Mouse (Mus musculus) myocyte (in vitro differentiated cells): ENCODE data around the gene Abhd18.

Experiments
- E2F4 ChIP-seq: IDR thresholded peaks from one replicate; pipeline ENCODE4 v1.6.1; 2011; ENCODE audit warnings: mild to moderate bottlenecking, control low read depth, moderate library complexity; ENCODE audit not compliant: insufficient read depth
- MAX ChIP-seq: IDR thresholded peaks from one replicate; pipeline ENCODE4 v1.6.1; 2011; ENCODE audit warnings: low read depth, mild to moderate bottlenecking, control low read depth
- MYOD1 ChIP-seq, 3 experiments: IDR thresholded peaks; one replicate each; pipeline ENCODE4 v1.6.1; 2011; ENCODE audit warnings: control low read depth in 2 of 3, low read depth in 2 of 3, mild to moderate bottlenecking in 2 of 3, moderate library complexity in 1 of 3; ENCODE audit not compliant: insufficient read length in 2 of 3, control insufficient read depth in 1 of 3
- POLR2A ChIP-seq: IDR thresholded peaks from one replicate; pipeline ENCODE4 v1.6.1; 2011; ENCODE audit warnings: low read depth, mild to moderate bottlenecking, control low read depth, moderate library complexity; ENCODE audit not compliant: insufficient read length
- POLR2AphosphoS2 ChIP-seq: IDR thresholded peaks from one replicate; pipeline ENCODE4 v1.6.1; 2011; ENCODE audit warnings: low read depth, control low read depth; ENCODE audit not compliant: insufficient read length
- REST ChIP-seq: IDR thresholded peaks from one replicate; pipeline ENCODE4 v1.6.1; 2011; ENCODE audit warnings: mild to moderate bottlenecking, control low read depth, moderate library complexity; ENCODE audit not compliant: insufficient read depth, insufficient read length
- TCF12 ChIP-seq: IDR thresholded peaks from one replicate; pipeline ENCODE4 v1.6.1; 2011; ENCODE audit warnings: mild to moderate bottlenecking, control low read depth; ENCODE audit not compliant: poor library complexity, insufficient read depth, severe bottlenecking

DNA sequence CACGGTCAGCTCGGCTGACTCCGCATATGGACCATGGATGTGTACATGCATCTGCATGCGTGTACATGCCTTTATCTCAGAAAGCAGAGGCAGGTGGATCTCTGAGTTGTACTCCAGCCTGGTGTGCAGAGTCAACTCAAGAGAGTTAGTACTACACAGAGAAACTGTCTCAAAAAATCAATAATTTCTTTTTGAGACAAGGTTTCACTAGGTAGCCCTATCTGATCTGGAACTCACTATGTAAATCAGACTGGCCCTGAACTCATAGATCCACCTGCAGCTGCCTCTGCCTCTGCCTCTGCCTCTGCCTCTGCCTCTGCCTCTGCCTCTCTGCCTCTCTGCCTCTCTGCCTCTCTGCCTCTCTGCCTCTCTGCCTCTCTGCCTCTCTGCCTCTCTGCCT, 91.8 kb downstream of the Abhd18 start:
- no peak for TF ChIP-seq E2F4
- no peak for TF ChIP-seq POLR2A
- TF ChIP-seq MAX: no peak
- no peak for TF ChIP-seq TCF12
- no peak for TF ChIP-seq REST
- no peak for TF ChIP-seq MYOD1 (IDR thresholded peaks at IDR 0.05; ENCODE audit: control insufficient read depth in 1 of 3, insufficient read length in 2 of 3, low read depth in 2 of 3)
- TF ChIP-seq POLR2AphosphoS2: no peak
